Comparison of ENCODE assay signal across 7 mouse cellular contexts in the genomic region with DNA sequence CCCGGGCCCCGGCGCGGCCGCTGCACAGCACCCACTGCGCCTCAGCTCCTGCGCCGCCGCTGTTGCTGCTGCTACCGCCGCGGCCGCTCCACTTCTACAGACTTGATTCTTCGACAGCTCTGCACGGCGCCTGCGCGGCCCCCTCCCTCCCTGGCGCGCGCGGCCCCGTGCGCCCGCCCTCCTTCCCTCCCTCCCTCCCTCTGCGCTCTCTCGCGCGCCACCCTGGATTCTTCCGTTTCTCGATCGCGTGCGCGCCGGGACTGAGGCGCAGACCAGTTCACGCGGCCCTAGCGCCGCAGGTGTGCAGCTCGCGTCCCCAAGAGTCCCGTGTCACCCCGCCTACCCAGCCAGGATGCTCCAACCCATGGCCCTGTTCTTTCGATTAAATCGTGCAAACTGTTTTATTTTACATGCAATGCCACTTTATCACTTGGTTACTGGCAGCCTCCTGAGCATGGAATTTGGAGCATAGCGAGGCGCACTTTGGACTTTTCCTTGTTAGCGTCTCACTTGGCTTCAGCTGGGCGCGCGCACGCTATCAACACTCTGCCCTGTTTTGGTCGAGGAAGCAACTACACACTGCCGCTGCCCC. TPM values are rescaled to one million over a fixed set of nuclear protein-coding genes. Genes with fewer than 3 reads are reported as not detected.
DNase-seq lines count a peak whose midpoint lies in the region; ATAC-seq and TF ChIP-seq lines count a peak whose summit lies in the region.

TSS of gene Irf2bp2 (minus strand) at position 98 of the 592 bp plus-strand sequence.

- H3K4me2 ChIP-seq in intestine, postnatal 0 days (replicated peaks; ENCODE audit: low read depth) = peak within 1 kb of the TSS; percentile 78
- peak within 1 kb of the TSS; percentile 100 for H3K4me2 ChIP-seq in limb, embryonic 12.5 days
- H3K4me2 ChIP-seq in midbrain, embryonic 15.5 days = peak within 1 kb of the TSS; percentile 99

- no peak for TF ChIP-seq CTCF in intestine, postnatal 0 days (IDR thresholded peaks at IDR 0.05; ENCODE audit: low read depth)
- no peak for TF ChIP-seq CTCF in spleen, adult 2 months (IDR thresholded peaks at IDR 0.05; ENCODE audit: extremely low read depth, insufficient read depth, insufficient read length, insufficient replicate concordance)

- peak within 1 kb of the TSS; percentile 98 for H3K27ac ChIP-seq in intestine, postnatal 0 days (ENCODE audit: low read depth, low read length)
- H3K27ac ChIP-seq in limb, embryonic 12.5 days = peak within 1 kb of the TSS; percentile 99
- H3K27ac ChIP-seq in midbrain, embryonic 15.5 days = peak within 1 kb of the TSS; percentile 99
- H3K27ac ChIP-seq in spleen, adult 2 months (ENCODE audit: insufficient read depth, low read length) = peak within 1 kb of the TSS; percentile 95

- peak within 1 kb of the TSS; percentile 97 for H3K4me3 ChIP-seq in intestine, postnatal 0 days (ENCODE audit: low read depth, low read length)
- H3K4me3 ChIP-seq in limb, embryonic 12.5 days (replicated peaks) = peak within 1 kb of the TSS; percentile 91
- peak within 1 kb of the TSS; percentile 60 for H3K4me3 ChIP-seq in midbrain, embryonic 15.5 days
- peak within 1 kb of the TSS; percentile 73 for H3K4me3 ChIP-seq in spleen, adult 2 months (ENCODE audit: extremely low read depth, insufficient read depth, insufficient read length)

- 0 out of 2 replicates have a peak, but pooled peaks cover 6% of the 10 kb centered on the region for H3K4me1 ChIP-seq in intestine, postnatal 0 days (replicated peaks; ENCODE audit: control insufficient read depth, insufficient read depth, low read length)
- peaks cover 53% of the 10 kb centered on the region for H3K4me1 ChIP-seq in limb, embryonic 12.5 days (replicated peaks)
- peaks cover 63% of the 10 kb centered on the region for H3K4me1 ChIP-seq in midbrain, embryonic 15.5 days
- H3K4me1 ChIP-seq in spleen, adult 2 months (ENCODE audit: control insufficient read depth, insufficient read depth, insufficient read length) = peaks cover 16% of the 10 kb centered on the region; the same call in 1 of the 2 replicates

- WGBS in intestine, postnatal 0 days = under 1% methylated on average over 34 of the region's 56 CpGs
- WGBS in limb, embryonic 12.5 days = under 1% methylated on average over 44 of the region's 56 CpGs
- WGBS in midbrain, embryonic 15.5 days = under 1% methylated on average over 41 of the region's 56 CpGs
- under 1% methylated on average over 51 of the region's 56 CpGs for WGBS in spleen, adult 2 months

- peak; percentile 71 for ATAC-seq in intestine, postnatal 0 days
- ATAC-seq in limb, embryonic 12.5 days (ENCODE audit: insufficient number of reproducible peaks, insufficient read depth, low FRiP score, low TSS enrichment, low read depth) = peak; percentile 70
- ATAC-seq in midbrain, embryonic 15.5 days (replicated peaks) = peak; percentile 76

- H3K27me3 ChIP-seq in intestine, postnatal 0 days (replicated peaks; ENCODE audit: control insufficient read depth, insufficient read depth, low read length) = no peaks in the 10 kb centered on the region
- H3K27me3 ChIP-seq in limb, embryonic 12.5 days = no peaks in the 10 kb centered on the region
- no peaks in the 10 kb centered on the region for H3K27me3 ChIP-seq in midbrain, embryonic 15.5 days (replicated peaks)
- H3K27me3 ChIP-seq in spleen, adult 2 months (ENCODE audit: control insufficient read depth, insufficient read depth, low read length) = no peaks in the 10 kb centered on the region

- H3K36me3 ChIP-seq in intestine, postnatal 0 days (ENCODE audit: control insufficient read depth, insufficient read depth) = peaks cover 29% of the 10 kb centered on the region
- peaks cover 23% of the 10 kb centered on the region for H3K36me3 ChIP-seq in limb, embryonic 12.5 days
- no peaks in the 10 kb centered on the region for H3K36me3 ChIP-seq in midbrain, embryonic 15.5 days (replicated peaks)
- H3K36me3 ChIP-seq in spleen, adult 2 months (ENCODE audit: control insufficient read depth, insufficient read depth, low read length) = peaks cover 12% of the 10 kb centered on the region

- TF ChIP-seq POLR2A in spleen, adult 2 months (IDR thresholded peaks at IDR 0.05; ENCODE audit: low read depth, low read length) = peak; percentile 94

- peak; percentile 96 for DNase-seq in adrenal gland, postnatal 10 days
- DNase-seq in embryo, embryonic 9.5 days (ENCODE audit: extremely low spot score) = peak; percentile 91
- DNase-seq in gonadal fat pad, adult 2 months (ENCODE audit: low read depth) = no peak
- peak; percentile 83 to 90 for DNase-seq in spleen, adult 2 months (ENCODE audit: low read depth in 1 of 2, low spot score in 2 of 2)

- peak within 1 kb of the TSS; percentile 100 for H3K9ac ChIP-seq in intestine, postnatal 0 days (ENCODE audit: low read depth, low read length)
- H3K9ac ChIP-seq in limb, embryonic 12.5 days (replicated peaks) = peak within 1 kb of the TSS; percentile 99
- peak within 1 kb of the TSS; percentile 96 for H3K9ac ChIP-seq in midbrain, embryonic 15.5 days

- no peaks in the 10 kb centered on the region for H3K9me3 ChIP-seq in intestine, postnatal 0 days (ENCODE audit: control insufficient read depth)
- H3K9me3 ChIP-seq in limb, embryonic 12.5 days = no peaks in the 10 kb centered on the region
- H3K9me3 ChIP-seq in midbrain, embryonic 15.5 days = no peaks in the 10 kb centered on the region

RNA-seq across cellular contexts. Expression of gene Irf2bp2, which starts in this region (rescaled TPM):
- 100 to 1,000 TPM in 1 of 2 experiments, 10 to 100 TPM in 1; 91.0 to 110 TPM for total RNA-seq in adrenal gland, postnatal 10 days (2021)
- polyA plus RNA-seq in gonadal fat pad, adult 2 months (2012; rRNA removed) = 27.2 and 44.0 TPM in 2 replicates
- polyA plus RNA-seq in intestine, postnatal 0 days (2015; fragmentation: Nextera tagmentation; extraction: Ambion mirVana) = 13.3 and 14.9 TPM in 2 replicates
- polyA plus RNA-seq in limb, embryonic 12.5 days (2016; fragmentation: Nextera tagmentation; extraction: Ambion mirVana) = 9.3 and 11.0 TPM in 2 replicates
- 9.7 and 10.0 TPM in 2 replicates for polyA plus RNA-seq in midbrain, embryonic 15.5 days (2015; fragmentation: Nextera tagmentation; extraction: Ambion mirVana)
- 49.6 and 83.0 TPM in 2 replicates for polyA plus RNA-seq in spleen, adult 2 months (2012; rRNA removed)
